Mouse (Mus musculus) left cerebral cortex, adult 18-20 months (tissue): ENCODE results near the gene Spdl1. TPM values are rescaled to one million over a fixed set of nuclear protein-coding genes. Genes with fewer than 3 reads are reported as not detected.
A peak's percentile ranks its signal among the peaks of the same experiment; 100 is the strongest.
"Not testable (repeated sequence)": the region's sequence is repeated elsewhere in the genome, so short reads cannot be mapped to it uniquely, and the experiment has no call there.

Experiments
- DNase-seq, 2 experiments: peaks; one replicate each; pipeline ENCODE4 v3.0.0; 2021 to 2022; ENCODE audit warnings: low spot score in 2 of 2, mixed read lengths in 1 of 2
- total RNA-seq, 2 experiments: library from RNA; stranded (reverse); gene quantifications; 2 replicates each; pipeline ENCODE4 v1.2.3; 2021

Spdl1 gene
- total RNA-seq, 2 experiments from 2014 or later, result 0.52 to 0.63 TPM

- not testable (repeated sequence) for DNase-seq
Measured at GRCm38 (mm10) chr11:34805026-34805425, 28.4 kb downstream of the Spdl1 start.

GRCm38 (mm10) chr11:34798066-34798465, 35.4 kb downstream of the Spdl1 start:
- DNase-seq, result not testable (repeated sequence)

GRCm38 (mm10) chr11:34796097-34796496, 37.3 kb downstream of the Spdl1 start:
- DNase-seq, result peak in 1 of 2 experiments; percentile 14

GRCm38 (mm10) chr11:34791872-34792271, 41.6 kb downstream of the Spdl1 start:
- DNase-seq, result no peak

- no peak for DNase-seq
Measured at GRCm38 (mm10) chr11:34784864-34785263, 48.6 kb downstream of the Spdl1 start.

- DNase-seq, result no peak
Measured at GRCm38 (mm10) chr11:34783587-34784043, 49.8 kb downstream of the Spdl1 start, which contains the start of gene Dock2. Gene Dock2, minus strand, starts transcription at chr11:34783892.

- DNase-seq, result no peak
Measured at GRCm38 (mm10) chr11:34782516-34783430, 50.7 kb downstream of the Spdl1 start.

- no peak for DNase-seq
Measured at GRCm38 (mm10) chr11:34780786-34781185, 52.7 kb downstream of the Spdl1 start.

GRCm38 (mm10) chr11:34779966-34780365, 53.5 kb downstream of the Spdl1 start:
- DNase-seq, result no peak

GRCm38 (mm10) chr11:34778351-34778750, 55.1 kb downstream of the Spdl1 start:
- DNase-seq, result no peak

GRCm38 (mm10) chr11:34777529-34777928, 55.9 kb downstream of the Spdl1 start:
- no peak for DNase-seq

GRCm38 (mm10) chr11:34776054-34776453, 57.4 kb downstream of the Spdl1 start:
- no peak for DNase-seq

GRCm38 (mm10) chr11:34774636-34775035, 58.8 kb downstream of the Spdl1 start:
- no peak for DNase-seq

- no peak for DNase-seq
Measured at GRCm38 (mm10) chr11:34773304-34773895, 60.0 kb downstream of the Spdl1 start.

GRCm38 (mm10) chr11:34771221-34771986, 62.0 kb downstream of the Spdl1 start:
- DNase-seq, result no peak

GRCm38 (mm10) chr11:34770666-34771065, 62.8 kb downstream of the Spdl1 start:
- no peak for DNase-seq

GRCm38 (mm10) chr11:34769946-34770345, 63.5 kb downstream of the Spdl1 start:
- DNase-seq, result no peak

- DNase-seq, result no peak
Measured at GRCm38 (mm10) chr11:34769396-34769795, 64.0 kb downstream of the Spdl1 start.

GRCm38 (mm10) chr11:34763739-34764361, 69.6 kb downstream of the Spdl1 start:
- no peak for DNase-seq

GRCm38 (mm10) chr11:34762570-34763127, 70.8 kb downstream of the Spdl1 start:
- DNase-seq, result no peak

- DNase-seq, result no peak
Measured at GRCm38 (mm10) chr11:34762125-34762524, 71.3 kb downstream of the Spdl1 start.
